Mouse (Mus musculus): ENCODE measurements at regions not wholly inside any gene's neighbourhood (a gene's known extent, or its start where the extent isn't known, plus 50 kb on each side); places are given as distances from the start of the nearest gene placed in this dataset.
A peak's percentile ranks its signal among the peaks of the same experiment; 100 is the strongest.

GRCm38 (mm10) chr5:77838186-77839097 lies 430.6 kb upstream of the Igfbp7 start:
- H3K27me3 ChIP-seq (replicated peaks; ENCODE audit: control insufficient read depth, insufficient read depth, low read length) = no peaks in the 10 kb centered on the region
- peak overlapping the region; percentile 29; the same call in 1 of the 2 replicates for H3K27ac ChIP-seq (ENCODE audit: low read depth, low read length)
- no peaks in the 10 kb centered on the region for H3K9me3 ChIP-seq (ENCODE audit: control insufficient read depth, low read length)
- no peaks in the 10 kb centered on the region for H3K36me3 ChIP-seq (ENCODE audit: control insufficient read depth, insufficient read depth, low read length)
- H3K9ac ChIP-seq (ENCODE audit: low read depth, low read length) = no peak overlapping the region
- peak; percentile 90 for ATAC-seq
- peak overlapping the region; percentile 13; the same call in 1 of the 2 replicates for H3K4me2 ChIP-seq (ENCODE audit: low read length)
- 13% methylated on average over 5 of the region's 5 CpGs for WGBS
- no peak overlapping the region for H3K4me3 ChIP-seq (ENCODE audit: low read length)
- H3K4me1 ChIP-seq (ENCODE audit: control insufficient read depth, insufficient read depth, low read depth, low read length) = peaks cover 4% of the 10 kb centered on the region

GRCm38 (mm10) chr5:77827971-77828370 lies 420.1 kb upstream of the Igfbp7 start:
- WGBS = 50% methylated on average over 2 of the region's 2 CpGs
- H3K27ac ChIP-seq (ENCODE audit: low read depth, low read length) = no peak overlapping the region
- H3K36me3 ChIP-seq (ENCODE audit: control insufficient read depth, insufficient read depth, low read length) = no peaks in the 10 kb centered on the region
- no peak overlapping the region for H3K4me2 ChIP-seq (ENCODE audit: low read length)
- peaks cover 5% of the 10 kb centered on the region; the same call in 1 of the 2 replicates for H3K9me3 ChIP-seq (ENCODE audit: control insufficient read depth, low read length)
- no peaks in the 10 kb centered on the region for H3K27me3 ChIP-seq (replicated peaks; ENCODE audit: control insufficient read depth, insufficient read depth, low read length)
- H3K9ac ChIP-seq (ENCODE audit: low read depth, low read length) = no peak overlapping the region
- H3K4me3 ChIP-seq (ENCODE audit: low read length) = no peak overlapping the region
- no peaks in the 10 kb centered on the region for H3K4me1 ChIP-seq (ENCODE audit: control insufficient read depth, insufficient read depth, low read depth, low read length)
- ATAC-seq = no peak

GRCm38 (mm10) chr5:77826063-77826462 lies 418.2 kb upstream of the Igfbp7 start:
- H3K27ac ChIP-seq (ENCODE audit: low read depth, low read length) = no peak overlapping the region
- 58% methylated on average over 4 of the region's 4 CpGs for WGBS
- no peak overlapping the region for H3K4me2 ChIP-seq (ENCODE audit: low read length)
- peaks cover 5% of the 10 kb centered on the region; the same call in 1 of the 2 replicates for H3K9me3 ChIP-seq (ENCODE audit: control insufficient read depth, low read length)
- H3K4me3 ChIP-seq (ENCODE audit: low read length) = no peak overlapping the region
- no peaks in the 10 kb centered on the region for H3K27me3 ChIP-seq (replicated peaks; ENCODE audit: control insufficient read depth, insufficient read depth, low read length)
- H3K36me3 ChIP-seq (ENCODE audit: control insufficient read depth, insufficient read depth, low read length) = no peaks in the 10 kb centered on the region
- no peaks in the 10 kb centered on the region for H3K4me1 ChIP-seq (ENCODE audit: control insufficient read depth, insufficient read depth, low read depth, low read length)
- ATAC-seq = no peak
- H3K9ac ChIP-seq (ENCODE audit: low read depth, low read length) = no peak overlapping the region

DNA sequence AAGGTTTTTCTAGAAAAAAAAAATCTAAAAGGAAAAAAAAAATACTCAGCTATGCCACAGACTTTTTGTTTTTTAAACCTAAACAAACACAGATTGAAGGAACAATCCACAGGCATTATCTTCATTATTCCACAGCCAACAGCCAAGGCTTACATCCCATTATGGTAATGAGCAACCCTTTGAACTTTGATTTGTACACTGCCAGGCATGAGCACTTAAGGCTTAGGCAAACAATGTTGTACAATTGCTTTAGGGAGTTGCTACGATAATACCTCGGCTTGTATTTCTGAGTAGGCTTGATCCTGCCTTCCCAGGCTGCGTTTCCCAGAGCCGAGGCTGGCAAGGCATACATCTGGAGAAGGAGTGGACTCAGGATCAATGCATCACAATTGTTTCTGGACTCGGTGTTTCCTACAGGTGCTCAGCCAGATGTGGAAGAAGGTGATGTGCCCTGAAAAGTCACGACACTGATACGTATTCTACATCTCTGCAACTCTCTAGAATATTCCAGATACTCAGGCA lies 409.0 kb upstream of the Igfbp7 start:
- H3K4me3 ChIP-seq (ENCODE audit: low read length) = no peak overlapping the region
- H3K4me2 ChIP-seq (ENCODE audit: low read length) = no peak overlapping the region
- no peak overlapping the region for H3K27ac ChIP-seq (ENCODE audit: low read depth, low read length)
- ATAC-seq = no peak
- no peak overlapping the region for H3K9ac ChIP-seq (ENCODE audit: low read depth, low read length)
- no peaks in the 10 kb centered on the region for H3K36me3 ChIP-seq (ENCODE audit: control insufficient read depth, insufficient read depth, low read length)
- H3K27me3 ChIP-seq (replicated peaks; ENCODE audit: control insufficient read depth, insufficient read depth, low read length) = no peaks in the 10 kb centered on the region
- no peaks in the 10 kb centered on the region for H3K4me1 ChIP-seq (ENCODE audit: control insufficient read depth, insufficient read depth, low read depth, low read length)
- WGBS = 57% methylated on average over 7 of the region's 7 CpGs
- H3K9me3 ChIP-seq (ENCODE audit: control insufficient read depth, low read length) = no peaks in the 10 kb centered on the region

DNA sequence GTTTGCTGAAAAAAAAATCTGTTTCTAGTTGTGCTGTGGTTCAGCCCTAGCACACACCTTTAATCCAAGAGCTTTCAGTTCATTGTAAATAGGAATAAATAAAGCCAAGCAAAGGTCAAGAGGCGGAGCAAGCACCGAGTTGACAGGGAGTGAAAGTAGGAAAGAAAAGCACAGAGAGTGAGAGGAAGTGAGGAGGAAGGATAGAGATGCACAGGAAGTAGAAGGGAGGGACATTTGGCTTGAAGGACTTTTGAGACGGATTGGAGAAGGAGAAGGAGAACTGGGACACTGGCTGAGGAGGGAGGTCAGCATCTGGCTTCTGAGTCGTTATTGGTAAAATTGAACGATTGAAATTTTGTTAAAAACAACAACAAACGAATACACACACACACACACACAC lies 402.0 kb upstream of the Igfbp7 start:
- 86% methylated on average over 6 of the region's 6 CpGs for WGBS
- no peak overlapping the region for H3K9ac ChIP-seq (ENCODE audit: low read depth, low read length)
- H3K9me3 ChIP-seq (ENCODE audit: control insufficient read depth, low read length) = no peaks in the 10 kb centered on the region
- H3K36me3 ChIP-seq (ENCODE audit: control insufficient read depth, insufficient read depth, low read length) = no peaks in the 10 kb centered on the region
- H3K27me3 ChIP-seq (replicated peaks; ENCODE audit: control insufficient read depth, insufficient read depth, low read length) = no peaks in the 10 kb centered on the region
- ATAC-seq = no peak
- H3K4me1 ChIP-seq (ENCODE audit: control insufficient read depth, insufficient read depth, low read depth, low read length) = no peaks in the 10 kb centered on the region
- no peak overlapping the region for H3K4me3 ChIP-seq (ENCODE audit: low read length)
- H3K4me2 ChIP-seq (ENCODE audit: low read length) = no peak overlapping the region
- H3K27ac ChIP-seq (ENCODE audit: low read depth, low read length) = no peak overlapping the region

DNA sequence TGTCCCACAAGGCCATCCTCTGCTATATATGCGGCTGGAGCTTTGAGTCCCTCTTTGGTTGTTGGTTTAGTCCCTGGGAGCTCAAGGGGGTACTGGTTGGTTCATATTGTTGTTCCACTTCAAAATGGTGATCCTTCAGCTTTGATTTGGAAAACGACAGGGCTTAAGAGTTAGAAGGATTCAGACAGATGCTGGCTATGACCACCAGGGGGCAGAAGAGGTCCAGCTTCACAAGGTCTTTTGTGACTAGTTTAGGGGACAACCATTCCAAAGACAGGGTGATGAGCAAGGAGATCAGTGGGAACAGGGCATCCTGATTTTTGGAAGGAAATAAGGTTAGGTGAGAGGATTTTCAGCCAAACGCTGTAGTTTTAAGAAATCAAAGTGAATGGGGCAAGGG lies 399.9 kb upstream of the Igfbp7 start:
- Histone ChIP-seq H3K27ac (ENCODE audit: low read depth, low read length) (no peak overlapping the region), H3K4me3 (ENCODE audit: low read length) (no peak overlapping the region), H3K27me3 (replicated peaks; ENCODE audit: control insufficient read depth, insufficient read depth, low read length) (no peaks in the 10 kb centered on the region), H3K4me1 (ENCODE audit: control insufficient read depth, insufficient read depth, low read depth, low read length) (peaks cover 8% of the 10 kb centered on the region), H3K9ac (ENCODE audit: low read depth, low read length) (no peak overlapping the region), H3K36me3 (ENCODE audit: control insufficient read depth, insufficient read depth, low read length) (no peaks in the 10 kb centered on the region), H3K9me3 (ENCODE audit: control insufficient read depth, low read length) (no peaks in the 10 kb centered on the region), H3K4me2 (ENCODE audit: low read length) (no peak overlapping the region)
- ATAC-seq = no peak; the same call in 1 of the 2 replicates
- WGBS = 31% methylated on average over 3 of the region's 3 CpGs

DNA sequence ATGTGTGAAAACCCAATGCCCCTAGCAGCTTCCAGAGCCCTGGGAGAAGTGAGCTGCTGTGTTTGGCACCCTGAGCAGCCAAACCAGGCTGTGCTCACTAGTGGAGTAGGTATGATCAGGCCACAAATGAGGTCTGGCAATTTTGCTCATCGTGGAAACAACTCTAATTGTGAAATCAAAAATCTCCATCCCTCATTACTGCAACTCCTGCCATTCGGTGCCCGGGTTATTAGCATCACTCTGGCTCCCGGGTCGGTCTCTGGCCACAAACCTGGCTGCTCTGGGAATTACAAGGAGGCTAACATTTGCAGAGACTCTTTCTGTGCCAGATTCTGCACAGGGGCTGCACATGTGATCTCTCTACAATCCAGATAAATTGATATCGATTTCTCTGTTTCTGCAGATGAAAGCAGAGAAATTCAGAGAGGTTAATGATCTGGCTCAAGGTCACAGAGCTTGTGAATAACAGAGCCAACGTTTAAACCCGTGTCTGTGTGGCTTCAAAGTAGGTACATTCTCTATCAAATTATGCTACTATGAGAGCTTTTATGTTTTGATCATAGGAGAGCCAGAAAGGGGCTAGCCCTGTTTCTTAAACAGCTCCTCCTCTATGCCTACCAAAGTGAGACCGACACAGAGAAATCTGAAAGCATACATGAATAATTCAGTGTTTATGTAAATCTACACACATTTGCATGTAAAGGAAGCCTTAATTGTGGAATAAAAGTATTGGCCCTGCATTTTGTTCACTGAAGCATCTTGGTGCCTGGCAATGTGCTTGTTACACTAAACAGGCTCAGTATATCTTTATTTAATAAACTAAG lies 398.7 kb upstream of the Igfbp7 start:
- H3K4me3 ChIP-seq (ENCODE audit: low read length) = no peak overlapping the region
- no peaks in the 10 kb centered on the region for H3K36me3 ChIP-seq (ENCODE audit: control insufficient read depth, insufficient read depth, low read length)
- H3K4me1 ChIP-seq (ENCODE audit: control insufficient read depth, insufficient read depth, low read depth, low read length) = peaks cover 8% of the 10 kb centered on the region
- H3K9me3 ChIP-seq (ENCODE audit: control insufficient read depth, low read length) = no peaks in the 10 kb centered on the region
- no peaks in the 10 kb centered on the region for H3K27me3 ChIP-seq (replicated peaks; ENCODE audit: control insufficient read depth, insufficient read depth, low read length)
- H3K4me2 ChIP-seq (ENCODE audit: low read length) = no peak overlapping the region
- no peak overlapping the region for H3K9ac ChIP-seq (ENCODE audit: low read depth, low read length)
- 23% methylated on average over 9 of the region's 9 CpGs for WGBS
- no peak for ATAC-seq
- no peak overlapping the region for H3K27ac ChIP-seq (ENCODE audit: low read depth, low read length)

DNA sequence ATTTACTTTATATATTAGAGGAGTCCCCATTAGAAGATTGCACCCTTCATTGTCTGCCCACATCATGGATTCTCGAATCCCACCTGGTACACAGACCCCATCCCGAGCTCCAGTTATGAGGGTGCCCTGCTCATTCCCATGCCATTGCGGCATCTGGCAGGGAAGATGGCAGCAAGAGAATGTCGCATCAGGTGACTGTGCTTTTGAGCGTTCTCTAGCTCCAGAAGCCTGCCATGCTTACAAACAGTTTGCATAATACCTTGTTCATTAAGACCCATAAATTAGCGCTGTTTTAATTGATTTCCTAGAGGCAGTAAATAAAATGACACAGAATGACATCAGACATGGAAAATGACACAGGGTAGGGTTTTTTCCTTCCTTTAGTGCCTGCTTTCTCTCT lies 398.0 kb upstream of the Igfbp7 start:
- no peaks in the 10 kb centered on the region for H3K36me3 ChIP-seq (ENCODE audit: control insufficient read depth, insufficient read depth, low read length)
- WGBS = 61% methylated on average over 6 of the region's 6 CpGs
- no peak overlapping the region for H3K9ac ChIP-seq (ENCODE audit: low read depth, low read length)
- peaks cover 8% of the 10 kb centered on the region for H3K4me1 ChIP-seq (ENCODE audit: control insufficient read depth, insufficient read depth, low read depth, low read length)
- no peak overlapping the region for H3K4me2 ChIP-seq (ENCODE audit: low read length)
- H3K27me3 ChIP-seq (replicated peaks; ENCODE audit: control insufficient read depth, insufficient read depth, low read length) = no peaks in the 10 kb centered on the region
- no peak overlapping the region for H3K27ac ChIP-seq (ENCODE audit: low read depth, low read length)
- H3K4me3 ChIP-seq (ENCODE audit: low read length) = no peak overlapping the region
- ATAC-seq = no peak
- H3K9me3 ChIP-seq (ENCODE audit: control insufficient read depth, low read length) = no peaks in the 10 kb centered on the region

DNA sequence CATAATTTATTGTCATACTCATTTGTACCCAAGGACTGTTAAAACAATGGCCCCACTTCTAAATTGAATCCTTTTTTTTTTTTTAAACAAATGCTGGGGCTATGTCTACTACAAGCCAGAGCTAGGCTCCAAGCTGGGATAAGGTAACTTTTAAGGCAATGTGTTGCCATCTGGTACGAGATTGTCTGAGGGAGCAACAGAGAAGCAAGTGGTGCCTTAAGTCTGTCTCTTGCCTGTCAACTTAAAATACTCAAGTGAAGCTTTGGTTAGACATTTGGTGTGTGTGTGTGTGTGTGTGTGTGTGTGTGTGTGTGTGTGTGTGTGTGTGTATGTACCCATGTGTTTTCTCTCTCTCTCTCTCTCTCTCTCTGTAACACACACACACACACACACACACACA lies 397.5 kb upstream of the Igfbp7 start:
- Histone ChIP-seq H3K4me3 (ENCODE audit: low read length) (no peak overlapping the region), H3K9me3 (ENCODE audit: control insufficient read depth, low read length) (no peaks in the 10 kb centered on the region), H3K36me3 (ENCODE audit: control insufficient read depth, insufficient read depth, low read length) (no peaks in the 10 kb centered on the region), H3K27ac (ENCODE audit: low read depth, low read length) (no peak overlapping the region), H3K9ac (ENCODE audit: low read depth, low read length) (no peak overlapping the region), H3K4me1 (ENCODE audit: control insufficient read depth, insufficient read depth, low read depth, low read length) (peaks cover 8% of the 10 kb centered on the region), H3K27me3 (replicated peaks; ENCODE audit: control insufficient read depth, insufficient read depth, low read length) (no peaks in the 10 kb centered on the region), H3K4me2 (ENCODE audit: low read length) (no peak overlapping the region)
- 77% methylated on average over 1 of the region's 1 CpGs for WGBS
- no peak for ATAC-seq

All from hindbrain, embryonic 16.5 days (tissue).